Mouse (Mus musculus) embryonic facial prominence, embryonic 10.5 days (tissue): ENCODE data around the gene Gm8764. TPM values are rescaled to one million over a fixed set of nuclear protein-coding genes. Genes with fewer than 3 reads are reported as not detected.
"Not testable (repeated sequence)": the region's sequence is repeated elsewhere in the genome, so short reads cannot be mapped to it uniquely, and the experiment has no call there.

Experiments used
- DNase-seq: peaks from one replicate; pipeline ENCODE4 v3.0.0-alpha.2; 2017; ENCODE audit warnings: low spot score
- H3K27ac ChIP-seq: fragments of 300-500 bp; sonication (generic); replicated peaks from 2 replicates; pipeline ENCODE4 v1.5.1; 2016; ENCODE audit warnings: mild to moderate bottlenecking
- H3K27me3 ChIP-seq: fragments of 300-500 bp; sonication (generic); replicated peaks from 2 replicates; pipeline ENCODE4 v1.6.1; 2016; ENCODE audit warnings: low read depth, mild to moderate bottlenecking; ENCODE audit not compliant: poor library complexity, severe bottlenecking
- H3K36me3 ChIP-seq: fragments of 300-500 bp; sonication (generic); replicated peaks from 2 replicates; pipeline ENCODE4 v1.6.1; 2016; ENCODE audit warnings: mild to moderate bottlenecking, moderate library complexity
- H3K4me1 ChIP-seq: fragments of 300-500 bp; sonication (generic); 2 replicates; pipeline ENCODE4 v1.6.1; 2016
- H3K4me3 ChIP-seq: fragments of 300-500 bp; sonication (generic); 2 replicates; pipeline ENCODE4 v1.5.1; 2016; ENCODE audit warnings: mild to moderate bottlenecking, moderate library complexity
- H3K9me3 ChIP-seq: fragments of 300-500 bp; sonication (generic); 2 replicates; pipeline ENCODE4 v1.6.1; 2016; ENCODE audit warnings: mild to moderate bottlenecking
- WGBS: fragments of 180-500 bp; shearing (Covaris S2); methylation state at CpG from one replicate; pipeline ENCODE4 v1.1.7; 2016; 5-methylcytosine and 5-hydroxymethylcytosine counted together
- polyA plus RNA-seq: library from polyadenylated mRNA; unstranded; fragments of >200 nt; fragmentation: Nextera tagmentation; extraction: Ambion mirVana; gene quantifications from 2 replicates; pipeline ENCODE4 v1.2.1, GENCODE M21; 2016

Gm8764 gene
- polyA plus RNA-seq = not detected in 2 replicates

DNA sequence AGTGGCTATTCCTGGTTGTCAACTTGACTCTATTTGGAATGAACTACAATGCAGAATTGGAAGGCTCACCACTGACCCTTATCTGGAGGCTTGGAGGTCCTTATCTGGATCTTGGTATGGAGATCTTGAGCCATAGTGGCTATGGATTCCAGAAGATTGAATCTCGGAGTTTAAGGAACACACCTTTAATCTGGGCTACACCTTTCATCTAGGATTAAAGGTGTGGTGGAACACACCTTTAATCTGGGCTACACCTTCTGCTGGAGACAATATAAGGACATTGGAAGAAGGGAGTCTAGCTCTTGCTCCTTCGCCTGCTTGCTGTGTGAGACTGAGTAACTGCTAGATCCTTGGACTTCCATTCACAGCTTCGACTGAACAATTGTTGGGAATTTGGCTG lies at the start of gene Gm8764:
TSS of gene Gm8764 (plus strand) at position 301 of the 400 bp plus-strand sequence.
- H3K9me3 ChIP-seq, H3K27me3 ChIP-seq, H3K27ac ChIP-seq, H3K4me3 ChIP-seq, H3K36me3 ChIP-seq, DNase-seq, H3K4me1 ChIP-seq: not testable (repeated sequence)
- WGBS = no CpG with 5 or more reads among the region's 3 CpGs

DNA sequence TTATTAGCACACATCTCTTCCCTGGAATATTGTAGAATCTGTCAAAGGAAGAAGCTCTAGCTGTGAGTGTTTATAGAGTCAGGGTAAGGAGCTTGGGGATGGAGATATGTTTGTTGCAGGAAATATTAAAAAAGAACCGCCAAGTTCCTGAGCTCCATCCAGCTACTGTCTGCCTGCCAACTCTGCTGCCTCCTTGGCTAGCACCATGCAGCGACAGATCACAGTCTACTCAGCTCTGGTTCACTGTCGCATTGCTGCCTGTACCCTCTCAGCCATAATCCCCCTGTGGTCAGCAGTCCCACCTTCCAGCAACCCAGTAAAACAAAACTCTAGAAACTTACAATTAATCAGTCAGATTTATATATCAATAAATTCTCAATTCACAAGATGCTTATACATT lies 49.8 kb upstream of the Gm8764 start:
- Histone ChIP-seq H3K36me3 (no peaks in the 10 kb centered on the region), H3K9me3 (no peaks in the 10 kb centered on the region), H3K27ac (no peak overlapping the region), H3K4me1 (no peaks in the 10 kb centered on the region), H3K4me3 (no peak overlapping the region), H3K27me3 (no peaks in the 10 kb centered on the region)
- DNase-seq = no peak
- WGBS = 88% methylated on average over 3 of the region's 3 CpGs

DNA sequence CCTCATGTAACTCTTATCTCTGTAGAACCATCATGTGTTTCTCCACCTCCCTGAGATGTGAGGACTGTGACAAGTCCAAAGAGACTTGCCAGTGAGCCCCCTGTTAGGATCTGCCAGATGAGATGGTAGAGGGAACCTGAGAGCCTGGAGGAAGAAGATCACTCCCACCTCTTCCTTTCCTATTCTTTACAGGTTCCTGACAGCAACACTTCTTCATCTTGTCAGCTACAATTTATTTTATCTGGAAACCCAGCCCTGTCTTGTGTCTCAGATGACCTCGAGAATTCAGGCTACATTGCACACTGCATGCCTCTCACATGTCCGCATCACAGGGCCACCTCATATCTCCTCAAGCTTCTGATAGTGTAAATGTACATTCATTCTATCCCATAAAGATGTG lies 41.5 kb upstream of the Gm8764 start:
- WGBS = 84% methylated on average over 2 of the region's 2 CpGs
- no peaks in the 10 kb centered on the region for H3K36me3 ChIP-seq
- DNase-seq = no peak
- H3K4me3 ChIP-seq = no peak overlapping the region
- H3K27ac ChIP-seq = no peak overlapping the region
- H3K27me3 ChIP-seq = no peaks in the 10 kb centered on the region
- H3K9me3 ChIP-seq = no peaks in the 10 kb centered on the region
- no peaks in the 10 kb centered on the region for H3K4me1 ChIP-seq

DNA sequence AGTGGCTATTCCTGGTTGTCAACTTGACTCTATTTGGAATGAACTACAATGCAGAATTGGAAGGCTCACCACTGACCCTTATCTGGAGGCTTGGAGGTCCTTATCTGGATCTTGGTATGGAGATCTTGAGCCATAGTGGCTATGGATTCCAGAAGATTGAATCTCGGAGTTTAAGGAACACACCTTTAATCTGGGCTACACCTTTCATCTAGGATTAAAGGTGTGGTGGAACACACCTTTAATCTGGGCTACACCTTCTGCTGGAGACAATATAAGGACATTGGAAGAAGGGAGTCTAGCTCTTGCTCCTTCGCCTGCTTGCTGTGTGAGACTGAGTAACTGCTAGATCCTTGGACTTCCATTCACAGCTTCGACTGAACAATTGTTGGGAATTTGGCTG lies 17.1 kb upstream of the Gm8764 start, which contains the start of gene Gm21293:
TSS of gene Gm21293 (plus strand) at position 301 of the 400 bp plus-strand sequence.
- not testable (repeated sequence) for H3K9me3 ChIP-seq, H3K36me3 ChIP-seq, H3K4me1 ChIP-seq, H3K27me3 ChIP-seq, DNase-seq, H3K4me3 ChIP-seq, H3K27ac ChIP-seq
- WGBS = no CpG with 5 or more reads among the region's 3 CpGs

DNA sequence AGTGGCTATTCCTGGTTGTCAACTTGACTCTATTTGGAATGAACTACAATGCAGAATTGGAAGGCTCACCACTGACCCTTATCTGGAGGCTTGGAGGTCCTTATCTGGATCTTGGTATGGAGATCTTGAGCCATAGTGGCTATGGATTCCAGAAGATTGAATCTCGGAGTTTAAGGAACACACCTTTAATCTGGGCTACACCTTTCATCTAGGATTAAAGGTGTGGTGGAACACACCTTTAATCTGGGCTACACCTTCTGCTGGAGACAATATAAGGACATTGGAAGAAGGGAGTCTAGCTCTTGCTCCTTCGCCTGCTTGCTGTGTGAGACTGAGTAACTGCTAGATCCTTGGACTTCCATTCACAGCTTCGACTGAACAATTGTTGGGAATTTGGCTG lies 8.6 kb upstream of the Gm8764 start, which contains the start of gene Gm6763:
TSS of gene Gm6763 (plus strand) at position 301 of the 400 bp plus-strand sequence.
- not testable (repeated sequence) for DNase-seq, H3K4me1 ChIP-seq, H3K36me3 ChIP-seq, H3K27ac ChIP-seq, H3K4me3 ChIP-seq, H3K9me3 ChIP-seq, H3K27me3 ChIP-seq
- WGBS = no CpG with 5 or more reads among the region's 3 CpGs

DNA sequence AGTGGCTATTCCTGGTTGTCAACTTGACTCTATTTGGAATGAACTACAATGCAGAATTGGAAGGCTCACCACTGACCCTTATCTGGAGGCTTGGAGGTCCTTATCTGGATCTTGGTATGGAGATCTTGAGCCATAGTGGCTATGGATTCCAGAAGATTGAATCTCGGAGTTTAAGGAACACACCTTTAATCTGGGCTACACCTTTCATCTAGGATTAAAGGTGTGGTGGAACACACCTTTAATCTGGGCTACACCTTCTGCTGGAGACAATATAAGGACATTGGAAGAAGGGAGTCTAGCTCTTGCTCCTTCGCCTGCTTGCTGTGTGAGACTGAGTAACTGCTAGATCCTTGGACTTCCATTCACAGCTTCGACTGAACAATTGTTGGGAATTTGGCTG lies 8.4 kb downstream of the Gm8764 start, which contains the start of gene Gm21304:
TSS of gene Gm21304 (plus strand) at position 301 of the 400 bp plus-strand sequence.
- WGBS = no CpG with 5 or more reads among the region's 3 CpGs
- DNase-seq, H3K36me3 ChIP-seq: not testable (repeated sequence)

DNA sequence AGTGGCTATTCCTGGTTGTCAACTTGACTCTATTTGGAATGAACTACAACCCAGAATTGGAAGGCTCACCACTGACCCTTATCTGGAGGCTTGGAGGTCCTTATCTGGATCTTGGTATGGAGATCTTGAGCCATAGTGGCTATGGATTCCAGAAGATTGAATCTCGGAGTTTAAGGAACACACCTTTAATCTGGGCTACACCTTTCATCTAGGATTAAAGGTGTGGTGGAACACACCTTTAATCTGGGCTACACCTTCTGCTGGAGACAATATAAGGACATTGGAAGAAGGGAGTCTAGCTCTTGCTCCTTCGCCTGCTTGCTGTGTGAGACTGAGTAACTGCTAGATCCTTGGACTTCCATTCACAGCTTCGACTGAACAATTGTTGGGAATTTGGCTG lies 16.9 kb downstream of the Gm8764 start, which contains the start of gene Gm21312:
TSS of gene Gm21312 (plus strand) at position 301 of the 400 bp plus-strand sequence.
- H3K27me3 ChIP-seq, H3K4me3 ChIP-seq, H3K27ac ChIP-seq, H3K36me3 ChIP-seq, DNase-seq, H3K9me3 ChIP-seq, H3K4me1 ChIP-seq: not testable (repeated sequence)
- no CpG with 5 or more reads among the region's 3 CpGs for WGBS

More for the DNA sequence above, 8.4 kb downstream of the Gm8764 start, which contains the start of gene Gm21304:
- not testable (repeated sequence) for H3K9me3 ChIP-seq, H3K27ac ChIP-seq, H3K4me1 ChIP-seq, H3K27me3 ChIP-seq, H3K4me3 ChIP-seq

DNA sequence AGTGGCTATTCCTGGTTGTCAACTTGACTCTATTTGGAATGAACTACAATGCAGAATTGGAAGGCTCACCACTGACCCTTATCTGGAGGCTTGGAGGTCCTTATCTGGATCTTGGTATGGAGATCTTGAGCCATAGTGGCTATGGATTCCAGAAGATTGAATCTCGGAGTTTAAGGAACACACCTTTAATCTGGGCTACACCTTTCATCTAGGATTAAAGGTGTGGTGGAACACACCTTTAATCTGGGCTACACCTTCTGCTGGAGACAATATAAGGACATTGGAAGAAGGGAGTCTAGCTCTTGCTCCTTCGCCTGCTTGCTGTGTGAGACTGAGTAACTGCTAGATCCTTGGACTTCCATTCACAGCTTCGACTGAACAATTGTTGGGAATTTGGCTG lies 25.4 kb downstream of the Gm8764 start, which contains the start of gene Gm20765:
TSS of gene Gm20765 (plus strand) at position 301 of the 400 bp plus-strand sequence.
- H3K27ac ChIP-seq, H3K4me1 ChIP-seq, H3K27me3 ChIP-seq, H3K4me3 ChIP-seq, DNase-seq, H3K36me3 ChIP-seq, H3K9me3 ChIP-seq: not testable (repeated sequence)
- WGBS = no CpG with 5 or more reads among the region's 3 CpGs

DNA sequence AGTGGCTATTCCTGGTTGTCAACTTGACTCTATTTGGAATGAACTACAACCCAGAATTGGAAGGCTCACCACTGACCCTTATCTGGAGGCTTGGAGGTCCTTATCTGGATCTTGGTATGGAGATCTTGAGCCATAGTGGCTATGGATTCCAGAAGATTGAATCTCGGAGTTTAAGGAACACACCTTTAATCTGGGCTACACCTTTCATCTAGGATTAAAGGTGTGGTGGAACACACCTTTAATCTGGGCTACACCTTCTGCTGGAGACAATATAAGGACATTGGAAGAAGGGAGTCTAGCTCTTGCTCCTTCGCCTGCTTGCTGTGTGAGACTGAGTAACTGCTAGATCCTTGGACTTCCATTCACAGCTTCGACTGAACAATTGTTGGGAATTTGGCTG lies 33.9 kb downstream of the Gm8764 start, which contains the start of gene Gm4340:
TSS of gene Gm4340 (plus strand) at position 301 of the 400 bp plus-strand sequence.
- H3K36me3 ChIP-seq, H3K9me3 ChIP-seq, H3K27ac ChIP-seq, H3K27me3 ChIP-seq, DNase-seq, H3K4me3 ChIP-seq, H3K4me1 ChIP-seq: not testable (repeated sequence)
- no CpG with 5 or more reads among the region's 3 CpGs for WGBS

DNA sequence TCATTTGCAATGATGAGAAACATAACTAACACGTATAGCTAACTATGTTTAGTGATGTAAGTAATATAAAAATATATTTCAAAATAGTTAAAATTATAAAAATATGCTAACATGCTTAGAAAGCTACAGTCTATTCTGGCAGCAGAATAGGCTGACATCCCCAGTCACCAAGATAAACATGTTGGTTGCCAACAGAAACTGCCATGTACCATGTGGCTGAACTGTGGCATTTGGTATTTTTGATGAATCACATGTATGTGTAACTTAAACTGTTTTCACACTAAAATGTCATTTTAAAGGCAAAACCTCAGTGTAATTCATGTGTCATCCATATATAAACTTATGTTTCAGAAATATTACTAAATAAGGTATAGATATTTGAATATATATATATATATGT lies 49.8 kb downstream of the Gm8764 start:
- Histone ChIP-seq H3K4me3 (no peak overlapping the region), H3K27ac (no peak overlapping the region), H3K27me3 (no peaks in the 10 kb centered on the region), H3K4me1 (no peaks in the 10 kb centered on the region), H3K36me3 (no peaks in the 10 kb centered on the region), H3K9me3 (no peaks in the 10 kb centered on the region)
- no peak for DNase-seq
- 87% methylated on average over 1 of the region's 1 CpGs for WGBS

DNA sequence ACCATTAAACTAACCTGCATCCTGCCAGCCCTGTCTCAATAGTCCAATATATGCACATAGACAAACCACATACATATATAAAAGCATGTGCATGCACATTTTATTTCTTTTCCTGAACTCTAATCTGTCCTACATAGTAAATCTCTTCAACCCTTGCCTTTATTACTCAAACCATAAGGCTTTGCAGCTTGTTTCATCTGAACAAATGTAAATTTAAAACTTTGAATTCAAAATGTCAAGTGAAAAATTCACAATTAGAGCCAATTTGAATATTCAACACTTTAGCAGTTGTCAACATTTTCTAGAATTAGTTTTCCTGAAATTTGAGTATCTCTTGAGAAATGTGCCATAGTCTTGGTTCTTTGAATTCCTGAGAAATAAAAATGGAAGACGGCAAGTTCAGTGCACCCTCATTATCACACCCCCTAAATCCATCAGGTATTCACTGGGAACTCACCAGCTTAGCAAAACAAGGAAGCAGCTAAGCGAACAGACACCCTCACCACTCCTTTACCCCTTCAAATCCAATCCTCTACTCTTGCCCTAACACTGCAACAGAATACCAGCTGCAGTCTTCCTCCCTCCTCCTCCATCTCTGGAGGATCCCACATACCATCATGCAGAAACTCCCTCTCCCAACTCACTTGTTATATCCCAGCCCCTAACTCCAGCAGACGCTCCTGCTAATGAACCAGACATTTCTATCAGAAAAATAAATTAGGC lies 50.6 kb downstream of the Gm8764 start:
- Histone ChIP-seq H3K27me3 (no peaks in the 10 kb centered on the region), H3K4me3 (no peak overlapping the region), H3K4me1 (no peaks in the 10 kb centered on the region), H3K9me3 (no peaks in the 10 kb centered on the region), H3K36me3 (no peaks in the 10 kb centered on the region), H3K27ac (no peak overlapping the region)
- 79% methylated on average over 3 of the region's 3 CpGs for WGBS
- DNase-seq = no peak
